Mouse (Mus musculus) erythroblast, embryonic 14.5 days (primary cell): ENCODE measurements around the gene Tbc1d9. TPM values are rescaled to one million over a fixed set of nuclear protein-coding genes. Genes with fewer than 3 reads are reported as not detected.

ENCODE experiments used
- H3K27me3 ChIP-seq: 2 replicates; pipeline ENCODE4 v1.6.1; 2012; ENCODE audit warnings: inconsistent platforms; ENCODE audit not compliant: control insufficient read depth
- H3K36me3 ChIP-seq: 2 replicates; pipeline ENCODE4 v1.6.1; 2012; ENCODE audit warnings: mild to moderate bottlenecking, inconsistent platforms; ENCODE audit not compliant: control insufficient read depth
- H3K4me1 ChIP-seq: 2 replicates; pipeline ENCODE4 v1.6.1; 2012; ENCODE audit warnings: inconsistent platforms; ENCODE audit not compliant: control insufficient read depth
- H3K4me3 ChIP-seq: replicated peaks from 2 replicates; pipeline ENCODE3; 2012; ENCODE audit warnings: moderate library complexity, mild to moderate bottlenecking, inconsistent platforms
- H3K9me3 ChIP-seq: 2 replicates; pipeline ENCODE4 v1.6.1; 2012; ENCODE audit warnings: low read length, inconsistent platforms, mixed read lengths; ENCODE audit not compliant: control insufficient read depth
- GATA1 ChIP-seq: IDR thresholded peaks from 2 replicates; pipeline ENCODE4 v1.6.1; 2012; ENCODE audit warnings: low read length, inconsistent platforms, mixed read lengths
- TAL1 ChIP-seq: IDR thresholded peaks from 3 replicates; pipeline ENCODE4 v1.6.1; 2012; ENCODE audit warnings: low read length, inconsistent platforms, mixed read lengths
- polyA plus RNA-seq: library from polyadenylated mRNA; stranded (reverse); fragments of >175 nt; gene quantifications from 2 replicates; pipeline ENCODE4 v1.2.3, GENCODE M21; 2012

Gene Tbc1d9
- polyA plus RNA-seq, 1 experiment = not detected

DNA sequence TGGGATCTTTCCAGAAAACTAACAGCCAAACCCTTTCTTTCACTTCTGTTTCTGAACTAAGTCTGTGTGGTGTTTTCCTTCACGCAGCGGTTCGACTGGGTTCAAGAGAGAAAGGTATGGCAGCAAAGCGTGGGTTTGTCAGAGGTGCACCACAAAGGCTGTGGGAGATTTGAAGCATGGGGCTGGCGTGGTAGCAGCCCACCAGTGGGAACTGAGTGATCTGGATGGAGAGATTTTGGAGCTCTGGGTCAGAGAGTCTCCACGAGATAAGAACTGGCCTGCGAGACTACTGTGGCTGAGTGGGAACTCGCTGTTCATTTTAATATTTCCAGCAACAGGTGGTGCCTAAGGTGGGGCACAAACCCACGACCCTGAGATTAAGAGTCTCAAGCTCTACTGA, 52.0 kb downstream of the Tbc1d9 start:
- H3K4me3 ChIP-seq = no peak overlapping the region
- no peaks in the 10 kb centered on the region for H3K9me3 ChIP-seq
- no peaks in the 10 kb centered on the region for H3K27me3 ChIP-seq
- H3K36me3 ChIP-seq = no peaks in the 10 kb centered on the region
- H3K4me1 ChIP-seq = peaks cover 44% of the 10 kb centered on the region
- TF ChIP-seq TAL1 = no peak
- no peak for TF ChIP-seq GATA1

DNA sequence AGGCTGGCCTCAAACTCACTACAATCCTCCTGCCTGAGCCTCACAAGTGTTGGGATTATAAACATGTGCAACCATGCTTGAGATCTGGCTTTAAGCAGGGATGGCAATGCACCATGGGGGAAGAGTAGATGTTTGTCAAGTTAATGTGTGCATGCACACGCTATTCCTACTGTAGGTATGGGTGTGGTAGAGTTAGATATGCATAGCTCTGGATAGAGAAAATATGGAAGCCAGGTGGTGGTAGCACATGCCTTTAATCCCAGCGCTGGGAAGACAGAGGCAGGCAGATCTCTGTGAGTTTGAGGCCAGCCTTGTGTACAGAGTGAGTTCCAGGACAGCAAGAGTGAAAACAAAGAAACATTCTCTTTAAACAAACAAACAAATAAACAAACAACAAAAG, 52.7 kb downstream of the Tbc1d9 start:
- no peak for TF ChIP-seq TAL1
- TF ChIP-seq GATA1 = no peak

DNA sequence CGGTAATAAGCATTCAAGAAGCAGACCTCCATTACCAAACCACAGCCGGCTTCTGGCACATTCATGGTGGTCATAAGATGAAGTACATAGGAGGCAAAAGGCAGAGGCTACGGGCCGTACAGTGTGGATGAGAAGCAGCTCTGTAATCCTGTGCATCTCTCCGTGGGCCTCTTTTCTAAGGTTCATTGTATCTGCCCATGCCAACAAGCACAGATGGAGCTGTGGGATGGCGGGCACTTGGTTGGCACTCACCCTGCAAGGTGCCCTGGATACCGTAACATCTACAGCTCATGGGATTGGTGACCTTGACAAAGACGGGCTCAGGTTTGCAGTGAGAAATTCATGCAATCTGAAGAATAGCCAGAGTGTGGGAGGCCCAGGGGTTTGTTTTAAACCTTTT, 54.2 kb downstream of the Tbc1d9 start:
- no peak for TF ChIP-seq TAL1
- no peak for TF ChIP-seq GATA1
- no peak overlapping the region for H3K4me3 ChIP-seq
- no peaks in the 10 kb centered on the region for H3K9me3 ChIP-seq
- peaks cover 39% of the 10 kb centered on the region for H3K4me1 ChIP-seq
- H3K27me3 ChIP-seq = no peaks in the 10 kb centered on the region
- no peaks in the 10 kb centered on the region for H3K36me3 ChIP-seq

More for the DNA sequence above, 52.7 kb downstream of the Tbc1d9 start:
- Histone ChIP-seq H3K4me1 (peaks cover 44% of the 10 kb centered on the region), H3K36me3 (no peaks in the 10 kb centered on the region), H3K27me3 (no peaks in the 10 kb centered on the region), H3K9me3 (no peaks in the 10 kb centered on the region), H3K4me3 (no peak overlapping the region)

DNA sequence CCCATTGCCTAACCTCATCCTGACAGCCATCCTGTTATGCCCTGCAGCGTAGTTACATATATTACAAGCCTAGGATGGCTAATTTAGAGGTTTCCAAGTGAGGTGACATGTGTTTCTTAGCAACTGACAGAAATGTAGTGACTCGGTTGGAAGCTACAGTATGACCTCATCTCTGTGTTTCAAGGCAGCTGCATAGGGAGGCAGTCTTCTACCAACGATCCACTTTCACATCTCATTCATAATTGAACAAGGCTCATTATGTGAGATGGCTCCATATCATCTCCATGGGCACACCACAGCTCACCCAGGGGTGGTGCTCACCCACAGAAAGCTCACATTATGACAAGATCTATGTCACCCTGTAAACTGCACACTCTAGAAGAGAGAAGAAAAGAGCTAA, 55.6 kb downstream of the Tbc1d9 start:
- TF ChIP-seq GATA1 (no peak), TAL1 (no peak)
- Histone ChIP-seq H3K9me3 (no peaks in the 10 kb centered on the region), H3K36me3 (no peaks in the 10 kb centered on the region), H3K4me3 (no peak overlapping the region), H3K27me3 (no peaks in the 10 kb centered on the region), H3K4me1 (peaks cover 27% of the 10 kb centered on the region)

DNA sequence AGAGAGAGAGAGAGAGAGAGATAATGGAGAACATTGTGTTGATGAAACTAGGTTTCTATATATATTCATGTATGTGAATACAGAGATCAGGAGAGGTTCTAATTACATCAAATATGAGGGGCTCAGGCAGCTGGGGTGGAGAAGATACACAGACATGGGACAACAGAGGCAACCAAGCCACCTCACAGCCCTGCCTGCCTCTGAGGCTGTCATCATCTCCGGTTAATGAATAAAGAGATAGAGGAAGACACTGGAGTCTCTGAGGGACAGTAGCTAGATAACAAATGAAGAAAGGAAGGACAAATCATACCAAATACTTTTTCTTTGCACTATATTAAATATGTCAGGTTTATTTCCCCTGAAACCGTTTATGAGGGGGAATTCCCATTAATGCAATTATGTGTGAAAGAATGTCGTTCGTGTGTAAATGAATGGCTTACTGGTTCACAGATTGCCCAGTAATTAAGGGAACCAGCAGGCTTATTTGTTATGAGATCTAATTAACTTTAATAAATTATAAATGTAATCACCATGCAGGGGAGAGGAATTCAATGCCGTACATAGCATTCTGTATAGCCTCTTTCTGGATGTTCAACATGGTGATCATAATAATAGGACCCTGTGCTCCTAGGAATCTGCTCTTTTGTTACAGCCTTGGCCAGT, 59.7 kb downstream of the Tbc1d9 start:
- no peaks in the 10 kb centered on the region for H3K36me3 ChIP-seq
- no peaks in the 10 kb centered on the region for H3K9me3 ChIP-seq
- TF ChIP-seq TAL1 (no peak), GATA1 (no peak)
- no peaks in the 10 kb centered on the region for H3K27me3 ChIP-seq
- H3K4me3 ChIP-seq = no peak overlapping the region
- H3K4me1 ChIP-seq = no peaks in the 10 kb centered on the region

DNA sequence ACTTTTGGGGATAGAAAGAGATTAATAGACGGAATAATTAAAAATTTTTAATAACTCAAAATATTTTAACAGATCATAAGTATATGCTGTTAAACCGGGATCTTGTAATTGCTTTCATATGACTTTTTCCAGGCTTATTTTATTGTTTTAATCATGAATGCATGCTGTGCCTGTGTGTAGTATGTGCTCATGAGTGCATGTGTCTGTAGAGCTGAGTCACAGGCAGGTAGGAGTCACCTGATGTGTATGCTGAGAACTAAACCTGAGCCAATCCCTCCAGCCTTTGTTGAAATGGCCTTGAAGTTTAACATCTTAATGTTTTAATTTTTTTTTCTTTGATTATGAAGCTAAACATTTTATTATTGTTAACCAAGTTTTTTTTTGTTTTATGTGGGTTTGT, 60.4 kb downstream of the Tbc1d9 start:
- no peaks in the 10 kb centered on the region for H3K4me1 ChIP-seq
- TF ChIP-seq GATA1 (no peak), TAL1 (no peak)

DNA sequence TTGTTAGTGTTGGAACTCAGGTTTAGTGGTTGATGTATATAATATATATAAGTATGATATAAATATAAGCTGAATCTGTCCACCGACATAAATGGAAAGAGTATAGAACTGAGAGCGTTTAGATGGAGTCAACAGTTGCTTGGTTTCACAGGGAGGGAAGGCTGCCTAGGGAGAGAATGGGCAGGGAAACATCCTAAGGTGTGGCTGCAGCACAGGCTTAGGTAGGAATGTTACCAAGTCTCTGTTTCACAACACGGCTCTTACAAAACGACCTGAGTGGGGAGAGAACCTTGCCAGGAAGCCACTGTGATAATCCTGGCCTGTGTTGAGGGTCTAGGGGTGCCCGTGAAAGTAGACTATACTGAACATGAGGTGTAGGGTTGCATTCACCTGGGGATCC, 62.2 kb downstream of the Tbc1d9 start:
- Histone ChIP-seq H3K4me3 (no peak overlapping the region), H3K9me3 (no peaks in the 10 kb centered on the region), H3K36me3 (no peaks in the 10 kb centered on the region), H3K4me1 (no peaks in the 10 kb centered on the region), H3K27me3 (no peaks in the 10 kb centered on the region)
- no peak for TF ChIP-seq GATA1
- no peak for TF ChIP-seq TAL1

More for the DNA sequence above, 60.4 kb downstream of the Tbc1d9 start:
- Histone ChIP-seq H3K4me3 (no peak overlapping the region), H3K27me3 (no peaks in the 10 kb centered on the region), H3K9me3 (no peaks in the 10 kb centered on the region), H3K36me3 (no peaks in the 10 kb centered on the region)

DNA sequence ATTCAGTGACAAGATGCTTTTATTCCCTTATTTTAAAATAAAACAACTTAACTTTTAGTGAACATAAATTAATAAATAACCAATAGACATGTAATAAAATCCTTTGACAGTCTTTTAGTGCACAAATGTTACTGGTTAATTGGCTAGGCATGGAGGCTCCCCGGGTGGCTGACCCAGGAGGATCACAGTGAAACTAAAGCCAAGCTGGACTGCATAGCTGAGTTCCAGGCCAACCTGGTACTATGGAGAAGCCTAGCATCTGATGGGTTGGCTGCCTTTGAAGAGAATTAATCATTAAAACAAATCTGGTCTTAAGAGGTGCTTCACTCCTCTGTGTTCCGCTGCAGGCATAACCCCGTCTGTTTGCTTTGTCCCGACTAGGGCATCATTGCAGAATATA, 67.9 kb downstream of the Tbc1d9 start:
- Histone ChIP-seq H3K9me3 (no peaks in the 10 kb centered on the region), H3K36me3 (no peaks in the 10 kb centered on the region)

DNA sequence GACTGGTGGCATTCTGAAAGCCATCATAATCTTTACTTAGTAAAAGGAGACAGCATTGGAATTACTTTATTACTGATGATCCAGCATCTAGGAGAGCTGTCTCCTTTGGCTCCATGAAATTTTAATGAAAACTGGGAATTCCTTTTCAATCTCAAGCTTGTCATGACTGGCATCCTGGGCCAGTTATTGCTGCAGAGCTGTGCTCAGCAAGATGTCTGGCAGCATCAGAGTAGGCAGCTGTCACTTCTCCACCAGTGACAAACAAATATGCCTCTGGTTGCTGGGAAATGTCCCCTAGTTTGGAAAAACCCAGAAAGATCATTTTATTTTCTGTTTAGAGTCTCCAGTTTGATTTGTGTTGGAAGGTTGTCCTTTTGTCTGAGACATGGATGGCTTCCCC, 74.2 kb downstream of the Tbc1d9 start:
- H3K4me1 ChIP-seq = no peaks in the 10 kb centered on the region
- no peaks in the 10 kb centered on the region for H3K36me3 ChIP-seq
- no peaks in the 10 kb centered on the region for H3K9me3 ChIP-seq
- no peak overlapping the region for H3K4me3 ChIP-seq
- TF ChIP-seq GATA1 (no peak), TAL1 (no peak)
- H3K27me3 ChIP-seq = no peaks in the 10 kb centered on the region

More for the DNA sequence above, 67.9 kb downstream of the Tbc1d9 start:
- Histone ChIP-seq H3K4me1 (no peaks in the 10 kb centered on the region), H3K4me3 (no peak overlapping the region), H3K27me3 (no peaks in the 10 kb centered on the region)
- TF ChIP-seq GATA1 (no peak), TAL1 (no peak)

DNA sequence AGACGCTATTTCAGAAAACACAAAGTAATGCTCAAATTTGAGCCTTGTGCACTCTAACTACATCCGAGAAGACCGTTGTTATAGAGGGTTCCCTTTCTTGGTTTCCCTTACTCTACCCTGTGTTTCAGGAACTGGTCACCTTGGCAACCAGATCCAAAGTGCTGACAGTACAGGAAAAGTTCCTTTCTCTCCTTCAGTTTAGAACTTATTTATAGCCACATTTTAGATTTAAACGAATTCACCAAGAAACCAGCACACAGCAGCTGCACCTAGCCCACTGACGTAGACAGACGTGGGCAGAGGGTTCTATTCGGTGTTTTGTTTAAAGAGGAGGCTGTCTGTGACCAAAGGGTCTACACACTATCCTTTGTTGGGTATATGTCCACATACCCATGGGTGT, 79.0 kb downstream of the Tbc1d9 start:
- Histone ChIP-seq H3K4me1 (no peaks in the 10 kb centered on the region), H3K9me3 (no peaks in the 10 kb centered on the region), H3K4me3 (no peak overlapping the region), H3K36me3 (no peaks in the 10 kb centered on the region), H3K27me3 (no peaks in the 10 kb centered on the region)
- TF ChIP-seq TAL1 (no peak), GATA1 (no peak)
